ENCODE assay signal across 28 mouse cellular contexts in the genomic region with DNA sequence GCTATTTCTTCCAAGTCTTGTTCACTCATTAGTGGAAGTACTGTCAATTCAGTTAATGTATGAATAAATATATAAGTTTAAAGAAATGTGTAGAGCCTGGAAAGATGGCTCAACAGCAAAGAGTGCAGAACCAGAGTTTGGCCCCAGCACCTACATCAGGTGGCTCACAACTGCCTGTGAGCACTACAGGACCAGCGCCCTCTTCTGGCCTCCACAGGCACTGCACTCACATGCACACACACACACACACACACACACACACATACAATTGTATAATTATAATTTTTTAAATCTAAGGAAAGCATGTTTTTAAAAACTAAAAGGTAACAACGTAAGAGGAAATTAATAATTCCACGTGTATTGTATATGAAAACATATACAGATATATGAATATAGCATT. TPM values are rescaled to one million over a fixed set of nuclear protein-coding genes. Genes with fewer than 3 reads are reported as not detected.
DNase-seq lines count a peak whose midpoint lies in the region; ATAC-seq and TF ChIP-seq lines count a peak whose summit lies in the region.
"Had no signal": no experiment of that assay in that cellular context is flagged by ENCODE, and none has a peak within 500 bp of the region (broad histone marks: within the 10 kb centered on the region; RNA-seq: fewer than 3 reads in every experiment).

No protein-coding gene starts in this region.

- H3K4me3 ChIP-seq in gastrocnemius, adult 2 months: no peak overlapping the region
- H3K4me3 ChIP-seq in liver, embryonic 14.5 days (ENCODE audit: insufficient read depth in 1 of 2, low read depth in 2 of 2, low read length in 2 of 2): no peak overlapping the region
- no peak overlapping the region for H3K4me3 ChIP-seq in E14TG2a.4 (replicated peaks; ENCODE audit: low read length)
- no peak overlapping the region for H3K4me3 ChIP-seq in bone marrow macrophage, adult 2 months (ENCODE audit: insufficient read depth, low read length)
- H3K4me3 ChIP-seq: embryonic facial prominence, embryonic 15.5 days; forebrain, embryonic 10.5 days; hindbrain, embryonic 15.5 days; liver, embryonic 13.5 days; megakaryocyte, embryonic 14.5 days had no signal

- no peak for TF ChIP-seq EP300 in liver, embryonic 14.5 days (IDR thresholded peaks at IDR 0.05; ENCODE audit: low read depth)

- H3K27ac ChIP-seq in gastrocnemius, adult 2 months: no peak overlapping the region
- no peak overlapping the region for H3K27ac ChIP-seq in liver, embryonic 14.5 days
- no peak overlapping the region for H3K27ac ChIP-seq in bone marrow macrophage, adult 2 months (ENCODE audit: insufficient read depth, low read depth, low read length)
- H3K27ac ChIP-seq: embryonic facial prominence, embryonic 15.5 days; forebrain, embryonic 10.5 days; hindbrain, embryonic 15.5 days; liver, embryonic 13.5 days had no signal

- H3K9ac ChIP-seq in liver, embryonic 14.5 days (replicated peaks): no peak overlapping the region
- H3K9ac ChIP-seq: embryonic facial prominence, embryonic 15.5 days; hindbrain, embryonic 15.5 days; liver, embryonic 13.5 days had no signal

- H3K4me2 ChIP-seq in liver, embryonic 14.5 days (ENCODE audit: low read depth): no peak overlapping the region
- H3K4me2 ChIP-seq: embryonic facial prominence, embryonic 15.5 days; hindbrain, embryonic 15.5 days; liver, embryonic 13.5 days had no signal

- intact Hi-C loops in gastrocnemius, adult 2 months (cut with DNase I): no loop called here

- 70% methylated on average over 3 of the region's 3 CpGs for WGBS in liver, embryonic 14.5 days (ENCODE audit: insufficient replicate concordance)

- no peaks in the 10 kb centered on the region for H3K9me3 ChIP-seq in liver, embryonic 14.5 days (ENCODE audit: control insufficient read depth, low read length)
- H3K9me3 ChIP-seq in E14TG2a.4 (ENCODE audit: low read length): no peaks in the 10 kb centered on the region
- H3K9me3 ChIP-seq: embryonic facial prominence, embryonic 15.5 days; forebrain, embryonic 10.5 days; hindbrain, embryonic 15.5 days; liver, embryonic 13.5 days had no signal

- no peak for ATAC-seq in liver, embryonic 14.5 days (ENCODE audit: insufficient read depth)
- ATAC-seq: activated CD4-positive, CD25-positive, alpha-beta regulatory T cell, adult 4 months had no signal

- no peaks in the 10 kb centered on the region for H3K27me3 ChIP-seq in liver, embryonic 14.5 days (ENCODE audit: control insufficient read depth, insufficient read depth, low read length)
- H3K27me3 ChIP-seq in E14TG2a.4 (ENCODE audit: insufficient read depth, low read length): peaks cover 12% of the 10 kb centered on the region
- H3K27me3 ChIP-seq: embryonic facial prominence, embryonic 15.5 days; hindbrain, embryonic 15.5 days; liver, embryonic 13.5 days had no signal

- no peaks in the 10 kb centered on the region for H3K36me3 ChIP-seq in liver, embryonic 14.5 days (replicated peaks; ENCODE audit: control insufficient read depth, insufficient read depth, low read depth)
- no peaks in the 10 kb centered on the region for H3K36me3 ChIP-seq in E14TG2a.4 (ENCODE audit: insufficient read depth, low read length)
- H3K36me3 ChIP-seq: embryonic facial prominence, embryonic 15.5 days; forebrain, embryonic 10.5 days; hindbrain, embryonic 15.5 days; liver, embryonic 13.5 days had no signal

- DNase-seq in gastrocnemius, adult 2 months: no peak
- DNase-seq in gastrocnemius, adult 18-20 months (ENCODE audit: low spot score): no peak
- DNase-seq in liver, embryonic 14.5 days (ENCODE audit: low read depth in 3 of 3, low spot score in 3 of 3): no peak
- no peak for DNase-seq in liver
- DNase-seq in ovary, adult 18-20 months (ENCODE audit: low spot score): no peak
- DNase-seq: adrenal gland, postnatal 14 days; cerebellum, adult 18-20 months; cerebellum, postnatal 36 days; gastrocnemius, postnatal 10 days; heart, adult 11 months; heart, postnatal 36 days; kidney, adult 11 months; left cerebral cortex, postnatal 4 days; liver, embryonic 13.5 days; lung, postnatal 10 days; thymus, postnatal 36 days had no signal

- TF ChIP-seq CTCF in gastrocnemius, adult 2 months (IDR thresholded peaks at IDR 0.05): peak; percentile 15; the same call in 1 of the 2 replicates
- TF ChIP-seq CTCF in liver, embryonic 14.5 days (IDR thresholded peaks at IDR 0.05; ENCODE audit: low read depth): peak; percentile 60
- TF ChIP-seq CTCF in E14TG2a.4 (conservative IDR thresholded peaks at IDR 0.05; ENCODE audit: low read length): peak; percentile 46
- TF ChIP-seq CTCF in bone marrow macrophage, adult 2 months (IDR thresholded peaks at IDR 0.05; ENCODE audit: low read depth, low read length): peak; percentile 28; the same call in 1 of the 2 replicates

- no peaks in the 10 kb centered on the region for H3K4me1 ChIP-seq in liver, embryonic 14.5 days (replicated peaks; ENCODE audit: control insufficient read depth in 2 of 2, insufficient read depth in 2 of 2, low read length in 1 of 2)
- peaks cover 7% of the 10 kb centered on the region for H3K4me1 ChIP-seq in E14TG2a.4 (replicated peaks; ENCODE audit: low read depth, low read length)
- no peaks in the 10 kb centered on the region for H3K4me1 ChIP-seq in bone marrow macrophage, adult 2 months (ENCODE audit: control insufficient read depth, insufficient read depth, low read length)
- H3K4me1 ChIP-seq: embryonic facial prominence, embryonic 15.5 days; forebrain, embryonic 10.5 days; hindbrain, embryonic 15.5 days; megakaryocyte, embryonic 14.5 days had no signal

- no peak for TF ChIP-seq POLR2A in bone marrow macrophage, adult 2 months (IDR thresholded peaks at IDR 0.05; ENCODE audit: borderline replicate concordance, low read depth, low read length)

RNA-seq across cellular contexts. Expression of a gene that starts 12.6 kb away (rescaled TPM):
- total RNA-seq in gastrocnemius, adult 2 months (2021): not detected
- not detected for total RNA-seq in gastrocnemius, adult 18-20 months (2021)
- polyA plus RNA-seq in liver, embryonic 14.5 days (2012; rRNA removed): 0.01 TPM in 1 of 2 replicates, not detected in the other
- not detected in 2 replicates for polyA plus RNA-seq in liver, embryonic 14.5 days (2014; fragmentation: Nextera tagmentation; extraction: Ambion mirVana)
- not detected in 2 replicates for polyA plus RNA-seq in bone marrow macrophage, adult 2 months (2012; ENCODE audit: insufficient read depth, insufficient read length, missing spikeins)
- total RNA-seq: heart, postnatal 36 days had no signal
- polyA plus RNA-seq: heart, embryonic 14.5 days; liver, embryonic 13.5 days had no signal

RNA-seq across cellular contexts. Expression of a gene that starts 17.5 kb away (rescaled TPM):
- 100 to 1,000 TPM; 138 to 190 TPM for total RNA-seq in gastrocnemius, adult 2 months (2021)
- 100 to 1,000 TPM; 176 to 177 TPM for total RNA-seq in gastrocnemius, adult 18-20 months (2021)
- polyA plus RNA-seq in liver, embryonic 14.5 days (2012; rRNA removed): 124 and 227 TPM in 2 replicates
- polyA plus RNA-seq in liver, embryonic 14.5 days (2014; fragmentation: Nextera tagmentation; extraction: Ambion mirVana): 351 and 369 TPM in 2 replicates
- 115 and 119 TPM in 2 replicates for polyA plus RNA-seq in bone marrow macrophage, adult 2 months (2012; ENCODE audit: insufficient read depth, insufficient read length, missing spikeins)

RNA-seq across cellular contexts. Expression of a gene that starts 17.5 kb away (rescaled TPM):
- total RNA-seq in gastrocnemius, adult 2 months (2021): not detected
- total RNA-seq in gastrocnemius, adult 18-20 months (2021): not detected
- not detected in 2 replicates for polyA plus RNA-seq in liver, embryonic 14.5 days (2012; rRNA removed)
- polyA plus RNA-seq in liver, embryonic 14.5 days (2014; fragmentation: Nextera tagmentation; extraction: Ambion mirVana): not detected in 2 replicates
- not detected in 2 replicates for polyA plus RNA-seq in bone marrow macrophage, adult 2 months (2012; ENCODE audit: insufficient read depth, insufficient read length, missing spikeins)
- total RNA-seq: adrenal gland, postnatal 14 days; gastrocnemius, postnatal 10 days; heart, postnatal 36 days; layer of hippocampus, adult 18-20 months; left cerebral cortex, adult 18-20 months; left cerebral cortex, postnatal 4 days had no signal
- polyA plus RNA-seq: activated CD4-positive, CD25-positive, alpha-beta regulatory T cell, adult 4 months; embryonic facial prominence, embryonic 15.5 days; forebrain, embryonic 10.5 days; hindbrain, embryonic 15.5 days; kidney, embryonic 16.5 days; liver, embryonic 13.5 days; neural tube, embryonic 11.5 days had no signal

RNA-seq across cellular contexts. Expression of a gene that starts 32.7 kb away (rescaled TPM):
- total RNA-seq in gastrocnemius, adult 2 months (2021): 10 to 100 TPM; 55.5 to 61.6 TPM
- 10 to 100 TPM; 51.5 to 55.8 TPM for total RNA-seq in gastrocnemius, adult 18-20 months (2021)
- 23.2 and 28.6 TPM in 2 replicates for polyA plus RNA-seq in liver, embryonic 14.5 days (2012; rRNA removed)
- 23.4 and 24.5 TPM in 2 replicates for polyA plus RNA-seq in liver, embryonic 14.5 days (2014; fragmentation: Nextera tagmentation; extraction: Ambion mirVana)
- polyA plus RNA-seq in bone marrow macrophage, adult 2 months (2012; ENCODE audit: insufficient read depth, insufficient read length, missing spikeins): not detected in 2 replicates

RNA-seq across cellular contexts. Expression of a gene that starts 34.7 kb away (rescaled TPM):
- not detected for total RNA-seq in gastrocnemius, adult 2 months (2021)
- under 1 TPM in 1 of 2 experiments, not detected in 1; 0.09 TPM for total RNA-seq in gastrocnemius, adult 18-20 months (2021)
- polyA plus RNA-seq in liver, embryonic 14.5 days (2012; rRNA removed): 3.6 and 4.1 TPM in 2 replicates
- polyA plus RNA-seq in liver, embryonic 14.5 days (2014; fragmentation: Nextera tagmentation; extraction: Ambion mirVana): 2.2 and 2.9 TPM in 2 replicates
- not detected in 2 replicates for polyA plus RNA-seq in bone marrow macrophage, adult 2 months (2012; ENCODE audit: insufficient read depth, insufficient read length, missing spikeins)
- total RNA-seq: gastrocnemius, postnatal 10 days; heart, postnatal 36 days; layer of hippocampus, adult 18-20 months; left cerebral cortex, adult 18-20 months; left cerebral cortex, postnatal 4 days had no signal
- polyA plus RNA-seq: activated CD4-positive, CD25-positive, alpha-beta regulatory T cell, adult 4 months; embryonic facial prominence, embryonic 15.5 days; forebrain, embryonic 10.5 days; heart, embryonic 14.5 days; hindbrain, embryonic 15.5 days; neural tube, embryonic 11.5 days had no signal
